Mouse (Mus musculus): ENCODE measurements around the gene Tjp2. TPM values are rescaled to one million over a fixed set of nuclear protein-coding genes. Genes with fewer than 3 reads are reported as not detected.
A peak's percentile ranks its signal among the peaks of the same experiment; 100 is the strongest.
"Not testable (repeated sequence)": the region's sequence is repeated elsewhere in the genome, so short reads cannot be mapped to it uniquely, and the experiment has no call there.

Gene Tjp2
- total RNA-seq (2022) = 1 to 10 TPM; 2.6 to 4.6 (median 4.0) TPM

DNA sequence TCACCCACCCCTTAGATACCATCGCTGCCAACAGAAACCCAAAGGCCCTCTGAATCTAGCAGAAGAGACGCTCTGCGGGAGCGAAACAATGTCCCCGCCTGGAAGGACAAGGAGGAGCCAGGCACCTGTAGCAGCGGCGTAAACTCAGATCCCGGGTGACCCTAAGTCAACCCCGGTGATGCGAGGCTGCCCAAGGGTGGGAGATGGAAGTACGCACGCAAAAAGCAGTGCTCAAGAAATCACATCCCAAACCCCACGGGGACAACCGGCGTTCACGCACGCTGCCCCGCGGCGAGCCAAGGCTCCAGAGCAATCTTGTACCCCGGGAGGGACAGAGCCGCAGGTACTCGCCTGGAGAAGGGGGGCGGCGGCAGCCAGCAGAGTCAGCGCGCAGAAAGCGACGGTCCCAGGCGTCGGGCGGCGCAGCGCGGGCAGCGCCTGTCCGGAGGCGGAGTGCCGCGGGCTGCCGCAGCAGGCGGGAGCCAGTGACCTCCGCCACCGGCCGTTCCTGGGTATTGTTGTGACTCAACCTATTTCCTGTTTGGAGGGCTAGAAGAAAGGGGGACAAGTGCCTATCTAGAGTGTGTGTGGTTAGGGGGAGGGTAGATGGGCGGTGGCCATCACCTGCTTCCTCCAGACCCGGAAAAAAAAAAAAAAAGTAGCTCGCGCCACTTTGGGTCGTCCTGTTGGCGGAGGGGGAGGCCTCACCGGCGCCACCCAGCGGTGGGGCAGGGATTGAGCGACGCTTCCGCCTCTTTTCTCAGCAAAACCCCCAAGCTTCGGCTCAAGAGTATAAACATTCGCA is at the start of gene Tjp2:
Gene Tjp2, minus strand, starts transcription at position 531 of the 805 bp plus-strand sequence.
- peak; percentile 17 to 18 for DNase-seq (ENCODE audit: low spot score in 2 of 2)

DNA sequence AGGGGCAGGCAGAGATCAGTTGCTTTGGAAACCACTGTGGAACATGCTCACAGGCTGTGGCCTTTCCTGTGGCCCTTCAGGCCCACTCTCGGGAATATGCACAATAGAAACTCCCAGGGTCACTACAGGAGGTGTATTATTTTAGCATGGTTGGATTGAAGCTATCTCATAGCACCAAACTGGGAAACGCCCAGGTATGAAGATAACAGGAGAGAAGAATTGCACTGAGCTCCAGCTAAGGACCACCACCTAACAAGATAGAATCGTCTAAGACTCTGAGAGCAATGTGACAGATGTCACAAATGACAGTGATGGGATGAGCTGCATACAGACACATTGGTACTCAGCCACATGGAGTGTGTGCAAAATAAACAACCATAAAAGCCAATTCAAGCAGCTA is 49.5 kb upstream of the Tjp2 start:
- no peak for DNase-seq (ENCODE audit: low spot score in 2 of 2)

DNA sequence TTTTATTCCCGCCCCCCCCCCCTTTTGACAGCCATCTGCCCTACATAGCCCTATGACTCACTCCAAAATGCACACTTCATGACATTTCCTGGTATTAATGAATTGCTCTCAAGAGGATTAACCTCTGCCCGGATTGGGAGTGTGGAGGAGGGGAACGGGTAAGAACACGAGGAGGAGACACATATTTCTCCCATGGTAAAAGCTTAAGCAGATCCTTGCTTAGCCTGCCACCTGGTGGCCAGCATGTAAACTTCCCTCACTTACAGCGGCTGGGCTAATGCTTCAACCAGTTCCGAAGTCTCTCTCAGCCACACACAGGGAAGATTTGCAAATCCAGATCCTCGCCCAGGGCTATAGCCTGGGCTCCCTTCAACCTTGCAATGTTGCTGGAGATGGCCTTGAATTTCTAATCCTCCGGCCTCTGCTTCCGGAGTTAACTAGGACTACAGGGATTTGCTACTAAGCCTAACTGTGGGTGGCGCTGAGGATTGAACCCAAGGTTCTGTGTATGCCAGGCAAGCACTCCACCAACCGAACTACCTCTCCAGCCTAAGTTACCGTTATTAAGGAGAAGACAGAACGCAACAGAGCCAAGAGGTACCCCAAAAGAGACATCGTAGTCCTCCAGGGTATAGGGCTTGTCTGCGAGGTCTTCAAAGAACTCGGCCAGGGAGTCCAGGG is 47.1 kb upstream of the Tjp2 start:
- peak; percentile 36 to 40 for DNase-seq (ENCODE audit: low spot score in 2 of 2)

DNA sequence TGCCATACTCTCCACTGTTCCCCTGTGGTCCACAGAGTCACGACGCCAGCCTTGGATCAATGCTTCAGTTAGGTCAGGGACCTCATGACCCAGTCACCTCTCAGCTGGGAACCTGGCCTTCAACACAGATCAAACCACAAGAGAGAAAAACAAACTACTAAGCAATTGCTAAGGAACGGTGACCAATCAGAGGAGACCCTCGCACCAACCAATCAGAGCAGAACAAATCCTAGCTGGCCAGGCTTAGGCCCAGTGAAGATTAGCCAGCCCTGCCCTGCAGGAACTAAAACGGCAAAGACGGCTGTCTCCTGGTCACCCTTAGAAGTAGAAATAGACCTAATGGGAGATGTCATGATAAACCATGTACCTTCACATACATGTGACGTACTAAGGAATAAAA is 46.5 kb upstream of the Tjp2 start:
- peak in 1 of 2 experiments; percentile 23 for DNase-seq (ENCODE audit: low spot score in 2 of 2)

DNA sequence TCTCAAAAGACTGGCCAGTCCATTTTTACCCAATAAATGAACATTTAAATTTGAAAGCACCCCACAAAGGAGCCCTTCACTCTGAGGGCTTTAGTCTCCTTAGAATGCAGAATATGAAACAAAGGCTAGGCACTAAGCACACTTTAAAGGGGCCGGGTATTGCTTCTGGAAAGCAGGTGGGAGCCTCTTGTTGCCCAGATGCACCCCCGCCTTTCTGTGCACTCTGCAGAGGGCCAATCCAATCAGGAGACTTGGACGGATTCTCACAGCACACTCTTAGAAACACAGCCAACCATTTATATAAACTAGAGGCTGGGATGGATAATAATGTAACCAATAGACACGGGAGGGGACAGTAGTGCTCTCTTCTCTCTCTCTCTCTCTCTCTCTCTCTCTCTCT is 43.7 kb upstream of the Tjp2 start:
- no peak for DNase-seq (ENCODE audit: low spot score in 2 of 2)

DNA sequence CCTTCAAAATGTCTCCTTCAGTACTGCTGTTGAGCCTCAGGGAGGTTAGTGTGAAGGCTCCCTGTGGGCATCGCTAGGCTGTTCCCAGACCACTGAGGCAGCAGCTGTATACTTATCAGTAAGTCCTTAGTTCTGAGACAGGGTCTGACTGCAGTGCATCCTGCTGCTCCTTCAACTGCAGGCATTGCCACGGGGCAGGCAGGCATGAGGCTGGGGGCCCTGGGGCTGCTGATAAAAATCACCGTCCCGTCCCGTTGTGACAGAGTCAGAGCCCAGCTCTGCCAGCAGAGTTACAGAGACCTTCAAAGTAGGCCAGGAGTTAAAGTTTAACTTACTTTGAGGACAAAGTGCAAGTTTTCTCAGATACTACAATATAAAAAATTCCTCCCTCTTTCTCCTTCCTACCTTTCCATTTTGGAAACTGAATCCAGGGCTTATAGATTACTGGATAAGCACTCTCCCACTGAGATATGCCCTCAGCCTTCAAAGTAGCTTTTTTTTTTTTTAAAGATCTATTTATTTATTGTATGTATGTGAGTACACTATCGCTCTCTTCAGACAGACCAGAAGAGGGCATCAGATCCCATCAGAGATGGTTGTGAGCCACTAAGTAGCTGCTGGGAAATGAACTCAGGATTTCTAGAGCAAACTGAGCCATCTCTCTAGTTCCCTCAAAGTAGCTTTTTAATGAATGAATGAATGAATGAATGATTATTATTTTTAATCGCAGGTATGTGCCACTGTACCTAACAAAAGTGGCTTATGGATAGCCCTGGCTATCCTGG is 41.4 kb upstream of the Tjp2 start:
- DNase-seq (ENCODE audit: low spot score in 2 of 2) = no peak

DNA sequence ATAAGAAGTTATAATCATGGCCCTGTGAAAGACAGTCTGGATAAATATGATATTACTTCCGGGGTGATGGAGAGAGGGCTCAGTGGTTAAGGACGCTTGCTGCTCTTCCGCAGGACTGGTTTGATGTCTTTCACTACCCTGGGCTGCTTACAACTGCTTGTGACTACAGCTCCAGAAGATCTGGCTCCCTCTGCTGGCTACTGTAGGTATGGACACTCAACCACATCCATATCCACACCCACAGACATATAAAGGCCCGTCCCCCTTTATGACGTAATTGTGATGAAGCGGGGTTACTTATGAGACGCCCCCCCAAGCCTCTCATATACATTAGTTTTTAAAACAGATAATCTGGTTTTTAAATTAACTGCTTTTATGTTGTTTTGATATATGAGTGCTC is 40.2 kb upstream of the Tjp2 start:
- DNase-seq (ENCODE audit: low spot score in 2 of 2) = peak; percentile 51 to 58

DNA sequence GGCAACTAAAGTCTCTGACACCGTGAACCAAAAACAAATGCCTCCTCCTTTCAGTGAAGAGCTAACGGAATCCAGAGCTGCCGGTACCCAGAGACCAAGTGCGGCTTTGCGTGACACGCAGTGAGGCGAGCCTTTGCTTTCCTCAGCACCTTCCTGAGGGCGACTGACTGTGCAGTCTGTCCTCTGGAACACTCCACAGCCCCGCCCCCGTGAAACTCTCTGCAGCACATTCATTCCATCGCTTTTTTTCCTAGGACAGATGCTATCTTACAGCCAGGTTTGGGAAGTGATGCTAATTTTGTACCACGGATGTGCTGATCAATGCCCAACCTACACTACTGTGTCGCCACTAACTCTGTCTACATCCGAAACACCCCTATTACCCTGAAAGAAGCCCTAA is 37.9 kb upstream of the Tjp2 start:
- DNase-seq (ENCODE audit: low spot score in 2 of 2) = no peak

DNA sequence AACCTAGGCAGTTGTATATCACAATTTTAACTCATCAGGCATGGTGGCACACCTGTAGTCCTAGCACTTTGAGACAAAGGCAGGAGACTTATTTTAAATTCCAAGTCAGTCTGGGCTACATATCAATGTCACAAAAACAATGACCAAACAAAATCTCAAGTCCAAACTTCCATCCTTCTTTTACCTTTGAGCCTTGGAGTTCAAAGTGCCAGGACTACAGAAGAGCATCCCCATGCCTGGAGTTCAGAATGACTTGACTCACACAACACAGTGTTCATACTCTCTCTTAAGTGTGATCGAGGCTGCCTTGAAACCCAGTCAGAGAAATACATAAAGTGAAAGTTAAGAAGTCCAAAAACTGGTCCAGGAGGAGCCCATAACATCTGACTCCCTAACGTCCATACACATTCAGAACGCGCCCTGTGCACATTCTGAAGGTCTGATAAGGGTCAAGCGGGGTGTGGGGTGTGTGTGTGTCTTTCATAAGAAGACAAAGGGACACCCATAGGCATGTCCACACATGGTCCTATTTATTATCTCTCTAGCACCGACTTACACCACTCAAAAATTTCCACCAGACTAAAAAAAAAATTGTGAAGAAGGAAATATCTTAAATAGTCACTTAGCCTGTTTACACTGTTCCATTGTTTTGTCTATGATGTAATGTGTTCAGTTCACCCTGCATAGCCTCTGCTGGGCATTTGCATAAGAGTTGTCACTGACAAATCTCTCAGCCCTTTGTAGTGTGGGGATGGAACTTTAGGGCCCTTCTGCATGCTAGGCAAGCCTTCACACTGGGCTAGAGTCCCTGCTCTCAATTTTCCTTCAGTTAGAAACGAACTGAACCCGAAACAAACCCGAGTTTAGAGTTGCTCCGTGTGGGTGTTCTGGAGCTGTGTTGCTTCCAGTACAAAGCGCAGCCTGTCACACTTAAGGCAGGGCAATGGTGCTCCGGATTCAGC is 34.8 kb upstream of the Tjp2 start:
- no peak for DNase-seq (ENCODE audit: low spot score in 2 of 2)

DNA sequence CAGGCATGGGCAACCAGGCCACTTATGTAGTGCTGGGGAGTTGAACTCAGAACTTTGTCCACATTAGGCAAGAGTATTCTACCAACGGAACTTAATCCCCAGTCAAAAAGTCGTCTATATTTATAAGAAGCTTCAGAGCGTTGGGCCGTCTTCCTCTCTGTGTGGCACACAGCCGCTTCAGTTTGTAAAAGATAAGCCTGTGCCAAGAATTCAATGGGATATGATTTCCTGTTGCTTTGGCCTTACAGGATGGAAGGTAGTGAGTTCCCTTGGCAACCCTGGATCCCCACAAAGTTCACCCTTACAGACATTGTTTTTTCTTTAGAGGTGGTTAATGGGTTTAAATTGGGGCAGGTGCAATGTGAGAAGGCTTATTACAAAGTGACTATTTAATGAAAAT is 33.5 kb upstream of the Tjp2 start:
- DNase-seq (ENCODE audit: low spot score in 2 of 2) = no peak

DNA sequence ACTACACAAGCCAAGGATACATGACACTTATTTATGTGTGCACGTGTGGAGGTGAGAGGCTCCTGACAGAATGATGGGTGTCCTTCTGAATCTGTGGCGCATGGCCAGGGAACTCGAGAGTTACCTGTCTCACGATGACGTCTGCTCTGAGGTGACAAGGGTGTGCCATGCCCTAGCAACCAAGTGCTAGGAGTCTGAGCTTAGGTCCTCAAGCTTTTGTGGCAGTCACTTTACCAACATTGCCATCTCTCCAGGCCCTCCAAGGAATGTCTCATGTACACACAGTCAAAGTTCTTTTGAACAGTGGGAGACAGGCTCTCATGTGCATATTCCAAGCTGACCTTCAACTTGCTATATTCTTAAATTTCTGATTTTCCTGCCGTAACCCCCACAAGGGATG is 33.1 kb upstream of the Tjp2 start:
- no peak for DNase-seq (ENCODE audit: low spot score in 2 of 2)

DNA sequence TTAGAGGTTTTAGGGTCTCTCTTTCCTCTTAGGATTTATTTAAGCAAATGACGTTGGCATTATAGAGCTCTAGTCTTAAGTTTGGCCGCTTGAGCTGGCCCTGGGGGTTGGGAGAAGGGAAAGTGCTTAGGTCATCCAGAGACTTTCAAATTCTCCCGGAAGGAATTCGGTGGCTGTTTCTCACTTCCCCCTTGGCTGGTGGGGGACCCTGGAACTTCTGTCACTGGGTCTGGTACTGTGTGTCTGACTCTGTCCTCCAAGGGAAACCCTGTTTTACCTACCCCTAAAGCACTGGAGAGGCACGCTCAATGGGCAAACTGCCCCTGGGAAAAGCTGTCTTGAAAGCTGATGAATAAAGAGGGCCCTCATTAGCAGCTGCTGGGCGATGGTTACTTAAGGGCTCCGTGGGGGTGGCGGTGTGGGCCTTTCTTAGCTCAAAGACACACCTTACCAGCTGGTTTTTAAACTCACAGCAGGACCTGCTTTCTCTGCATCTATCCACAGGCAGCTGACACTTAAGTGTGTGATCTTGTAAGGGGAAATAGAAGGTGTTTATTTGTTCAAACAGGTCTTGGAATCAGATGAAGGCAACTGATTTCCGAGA is 28.9 kb upstream of the Tjp2 start:
- no peak for DNase-seq (ENCODE audit: low spot score in 2 of 2)

DNA sequence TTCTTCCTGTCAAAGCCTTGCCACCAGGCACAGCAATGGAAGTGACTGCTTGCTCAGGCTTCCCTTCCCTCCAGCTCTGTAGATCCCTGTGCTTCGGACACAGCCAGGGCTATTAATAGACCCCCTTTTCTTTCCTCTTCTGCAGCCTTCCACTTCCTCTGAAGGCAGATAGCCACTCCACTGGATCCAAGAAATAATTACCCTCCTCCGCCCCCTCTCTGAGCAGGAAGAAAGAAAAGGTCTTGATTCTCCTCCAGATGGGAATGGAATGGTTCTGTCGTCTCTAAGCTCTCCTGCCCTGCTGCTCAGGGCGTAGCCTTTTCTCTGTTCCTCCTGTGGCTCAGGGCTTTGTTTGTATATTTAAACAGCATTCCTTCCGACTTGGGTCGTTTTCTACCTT is 27.0 kb upstream of the Tjp2 start:
- DNase-seq (ENCODE audit: low spot score in 2 of 2) = no peak

DNA sequence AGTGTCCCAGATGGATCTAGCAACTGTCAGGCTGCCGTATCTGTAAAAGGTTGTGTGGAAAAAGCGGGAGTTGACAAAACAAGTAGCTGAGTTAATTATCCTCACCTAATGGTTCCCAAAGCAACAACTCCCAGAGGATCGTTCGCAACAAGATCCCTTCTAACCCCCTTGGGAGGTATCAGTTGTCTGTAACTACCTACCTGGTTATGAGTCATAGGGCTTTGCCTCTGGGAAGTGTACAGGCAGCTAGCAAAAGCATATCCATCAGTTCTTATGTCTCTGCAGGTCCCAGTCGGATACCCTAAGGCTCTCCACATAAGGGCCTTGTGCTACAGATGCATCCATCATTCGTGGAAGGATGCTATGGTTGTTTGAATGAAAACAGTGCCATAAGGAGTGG is 18.5 kb upstream of the Tjp2 start:
- DNase-seq (ENCODE audit: low spot score in 2 of 2) = no peak

DNA sequence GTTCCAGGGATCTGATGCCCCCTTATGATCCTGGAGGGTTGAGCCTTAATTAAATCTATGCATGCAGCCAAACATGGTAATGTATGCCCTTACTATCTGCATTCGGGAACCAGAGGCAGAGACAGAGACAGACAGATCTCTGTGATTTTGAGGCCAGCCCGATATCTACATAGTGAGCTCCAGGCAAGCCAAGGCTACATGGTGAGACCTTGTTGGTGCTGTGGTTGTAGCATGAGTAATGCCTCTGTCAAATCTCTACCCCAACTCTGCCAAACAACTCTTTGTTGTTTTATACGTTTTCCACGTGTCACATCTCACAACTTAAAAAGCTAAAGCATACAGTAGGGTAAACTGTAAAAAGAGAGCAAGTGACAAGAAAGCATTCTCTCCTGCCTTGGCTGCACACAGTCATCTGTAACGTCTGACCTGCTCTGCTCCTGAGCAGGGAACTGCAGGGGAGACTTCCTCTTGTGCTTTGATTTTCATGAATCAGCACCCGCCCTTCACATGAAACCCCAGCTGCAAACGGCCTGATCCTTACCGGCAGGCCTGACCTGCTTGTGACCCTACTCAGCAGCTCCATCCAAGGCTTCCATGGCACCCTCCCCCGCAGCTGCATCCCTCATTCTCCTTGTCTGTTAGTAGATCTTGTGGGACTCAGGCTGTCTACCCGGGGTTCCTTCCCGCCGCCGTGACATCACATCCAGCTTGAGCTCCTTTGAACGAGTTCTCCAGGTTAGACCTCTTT is 17.1 kb upstream of the Tjp2 start:
- DNase-seq (ENCODE audit: low spot score in 2 of 2) = no peak

DNA sequence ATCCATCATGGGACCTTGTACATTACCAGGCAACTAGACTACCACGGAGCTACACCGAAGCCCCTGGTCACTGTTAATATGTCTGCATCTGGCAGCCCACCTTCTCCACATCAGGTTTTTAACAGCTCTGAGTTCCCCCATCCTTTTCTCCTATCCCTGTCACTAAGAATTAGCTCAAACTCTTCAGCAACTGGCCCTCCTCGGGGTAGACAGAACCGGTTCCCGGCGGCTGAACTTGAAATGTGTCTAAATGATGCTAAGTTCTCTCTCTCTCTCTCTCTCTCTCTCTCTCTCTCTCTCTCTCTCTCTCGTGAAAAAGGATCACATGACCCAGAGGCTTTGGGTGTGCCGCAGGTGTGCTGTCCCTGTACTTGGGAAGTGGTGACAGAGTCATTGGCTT is 16.4 kb upstream of the Tjp2 start:
- no peak for DNase-seq (ENCODE audit: low spot score in 2 of 2)

DNA sequence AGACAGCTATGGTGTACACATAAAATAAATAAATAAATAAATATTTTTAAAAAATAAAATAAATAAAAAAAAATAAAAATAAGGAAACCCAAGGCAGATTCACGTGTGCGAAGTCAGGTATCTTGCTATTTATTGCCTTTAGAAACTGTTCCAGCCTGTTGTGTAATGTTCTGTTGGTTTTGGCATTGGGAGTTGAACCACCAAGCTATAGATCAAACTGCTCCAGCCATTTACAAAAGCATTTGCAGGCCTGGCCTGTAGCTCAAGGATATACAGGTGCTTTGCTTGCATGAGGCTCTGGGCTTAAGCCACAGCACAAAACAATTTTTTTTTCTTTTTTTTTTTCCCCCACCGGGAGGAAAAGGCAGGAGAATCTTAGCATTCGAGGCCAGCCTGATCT is 13.2 kb upstream of the Tjp2 start:
- DNase-seq (ENCODE audit: low spot score in 2 of 2) = no peak

DNA sequence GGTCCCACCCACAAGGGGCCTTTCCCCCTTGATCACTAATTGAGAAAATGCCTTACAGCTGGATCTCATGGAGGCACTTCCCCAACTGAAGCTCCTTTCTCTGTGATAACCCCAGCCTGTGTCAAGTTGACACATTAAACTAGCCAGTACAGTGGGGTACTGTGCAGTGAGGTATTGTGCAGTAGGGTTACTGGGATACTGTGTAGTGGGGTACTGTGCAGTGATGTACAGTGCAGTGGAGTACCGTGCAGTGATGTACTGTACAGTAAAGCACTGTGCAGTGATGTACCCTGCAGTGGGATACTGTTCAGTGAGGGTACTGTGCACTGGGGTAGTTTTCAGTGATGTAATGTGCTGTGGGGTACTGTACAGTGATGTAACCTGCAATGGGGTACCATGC is 7.5 kb upstream of the Tjp2 start:
- not testable (repeated sequence) for DNase-seq (ENCODE audit: low spot score in 2 of 2)

DNA sequence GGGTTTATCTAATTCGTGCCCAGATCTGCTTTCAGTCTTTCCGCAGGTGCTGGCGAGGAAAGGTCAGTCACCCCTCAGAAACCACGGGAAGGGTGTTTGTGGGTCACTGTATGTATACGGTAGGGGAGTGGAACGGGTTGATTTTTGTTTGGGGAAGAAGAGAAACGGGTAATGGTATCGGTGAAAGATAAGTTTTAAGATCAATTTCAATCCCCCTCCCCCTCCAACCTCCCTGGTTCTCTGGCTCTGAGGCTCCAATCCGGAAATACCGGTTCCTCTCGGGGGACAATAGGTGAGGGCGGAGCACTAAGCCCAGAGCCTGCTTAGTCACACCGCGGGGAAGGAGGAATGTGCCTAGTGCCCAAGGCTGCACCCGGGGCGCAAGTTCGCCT is 471 bp upstream of the Tjp2 start:
- DNase-seq (ENCODE audit: low spot score in 2 of 2) = no peak

DNA sequence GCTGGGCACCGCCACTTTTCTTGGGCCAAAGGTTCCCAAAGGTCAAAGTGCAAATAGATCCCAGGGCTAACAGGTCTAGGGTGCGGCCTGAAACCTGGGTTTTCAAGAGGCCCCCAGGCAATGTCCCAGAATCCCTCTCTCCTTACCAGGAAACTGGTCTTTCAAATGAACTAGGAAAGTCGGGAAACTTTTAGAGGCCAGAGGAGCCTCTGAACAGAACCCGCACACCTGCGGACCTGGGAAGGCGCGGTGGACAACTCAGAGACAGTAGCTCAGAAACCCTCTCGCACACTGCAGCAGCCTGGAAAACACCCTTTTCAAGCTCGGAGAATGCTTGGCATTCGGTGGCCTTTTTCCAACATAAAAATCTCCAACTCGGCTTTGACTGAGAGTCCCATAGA is 979 bp downstream of the Tjp2 start:
- DNase-seq (ENCODE audit: low spot score in 2 of 2) = no peak
